Mouse (Mus musculus) retina, embryonic 14.5 days (tissue): ENCODE data around the gene Gm29133.

ENCODE experiments used
- DNase-seq: peaks from one replicate; pipeline ENCODE4 v3.0.0-alpha.2; 2015; ENCODE audit warnings: low spot score

Gene Gm29133

DNA sequence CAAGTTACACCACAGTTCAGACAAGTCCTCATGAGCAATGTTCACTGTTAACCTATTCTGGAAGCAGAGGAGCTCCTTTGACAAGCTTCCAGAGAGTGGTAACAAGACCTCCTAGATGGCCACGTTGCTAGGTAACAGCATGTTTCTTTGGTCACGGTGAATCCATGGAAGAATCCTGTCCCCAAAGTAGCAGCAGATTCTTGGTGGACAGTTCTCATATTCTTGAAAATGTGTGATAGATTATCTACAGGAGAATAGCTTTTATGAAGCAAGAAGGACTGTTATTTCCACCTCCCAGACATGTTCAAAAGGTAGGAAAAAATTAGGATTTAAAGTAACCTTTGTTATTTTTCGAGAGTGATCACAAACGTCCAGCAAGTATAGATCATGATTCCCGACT lies at the start of gene Gm29133:
Gene Gm29133 (plus strand): TSS at position 301 of the 400 bp plus-strand sequence.
- no peak for DNase-seq

DNA sequence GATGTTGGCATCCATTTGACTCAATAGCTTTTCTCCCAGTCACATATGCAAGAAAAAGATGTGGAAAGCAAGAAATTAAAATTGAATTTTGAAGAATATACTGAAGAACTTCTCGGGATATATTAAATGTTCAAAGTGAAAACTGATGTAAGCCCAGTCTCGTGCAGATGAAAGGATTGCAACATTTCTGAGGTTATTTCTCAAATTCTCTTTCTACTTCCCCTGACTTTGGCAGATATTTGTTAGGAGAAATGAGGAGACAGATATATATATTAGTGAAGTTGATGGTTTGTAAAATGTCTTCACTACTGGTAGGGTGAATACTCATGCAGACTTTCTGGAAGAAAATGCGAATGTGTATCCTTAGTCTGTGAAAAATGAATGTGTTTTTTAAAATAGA lies 48.9 kb upstream of the Gm29133 start:
- DNase-seq = no peak

- DNase-seq = no peak
These were observed 46.7 kb upstream of the Gm29133 start for GRCm38 (mm10) chr3:75701336-75701735.

DNA sequence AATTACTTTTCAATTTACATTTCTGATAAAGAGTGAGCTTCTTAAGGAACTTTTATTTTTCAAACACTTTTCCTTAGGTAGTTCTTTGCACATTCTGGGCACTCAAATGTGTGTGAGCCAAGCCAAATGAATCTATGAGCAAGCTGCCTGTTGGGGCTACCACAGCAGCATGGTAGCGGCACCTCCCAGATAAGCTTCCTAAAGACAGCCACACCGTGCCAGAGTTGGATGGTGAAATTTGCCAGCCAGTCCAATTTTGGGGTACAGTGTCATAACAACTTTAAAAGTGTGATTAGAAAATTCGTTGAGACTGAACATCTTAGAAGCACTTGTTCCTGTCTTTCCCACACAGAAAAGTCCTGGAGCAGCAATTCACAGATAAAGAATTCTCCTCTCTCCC lies 41.5 kb upstream of the Gm29133 start:
- no peak for DNase-seq

DNA sequence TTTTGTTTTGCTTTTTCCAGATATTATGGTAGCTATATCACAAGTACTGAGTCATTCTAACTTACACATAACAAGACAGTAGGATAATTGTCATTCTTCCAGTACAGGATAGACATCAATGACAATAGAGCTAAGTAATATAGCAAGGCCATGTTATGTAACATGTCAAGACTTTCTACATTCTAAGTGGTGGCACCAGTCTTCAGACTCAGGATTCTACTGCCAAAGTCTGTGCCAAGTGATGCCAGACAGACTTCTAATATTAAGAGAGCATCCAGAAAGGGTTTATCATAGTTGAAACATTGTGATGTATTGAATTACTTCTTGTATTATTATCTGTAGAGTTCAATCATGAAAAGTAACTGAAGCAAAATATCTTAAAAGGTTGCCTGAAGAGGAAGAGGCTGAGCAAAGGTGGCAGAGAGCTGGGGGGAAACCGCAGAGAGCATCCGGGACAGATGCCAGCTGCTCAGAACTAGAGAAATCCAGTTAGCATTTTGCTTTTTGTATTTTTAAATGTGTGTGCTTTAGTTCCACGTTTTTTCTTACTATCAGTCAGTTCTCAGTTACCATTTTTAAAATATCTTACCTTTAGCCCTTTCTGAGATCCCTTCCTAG lies 34.2 kb upstream of the Gm29133 start:
- no peak for DNase-seq

GRCm38 (mm10) chr3:75720663-75721062 lies 27.3 kb upstream of the Gm29133 start:
- DNase-seq = peak; percentile 66

DNA sequence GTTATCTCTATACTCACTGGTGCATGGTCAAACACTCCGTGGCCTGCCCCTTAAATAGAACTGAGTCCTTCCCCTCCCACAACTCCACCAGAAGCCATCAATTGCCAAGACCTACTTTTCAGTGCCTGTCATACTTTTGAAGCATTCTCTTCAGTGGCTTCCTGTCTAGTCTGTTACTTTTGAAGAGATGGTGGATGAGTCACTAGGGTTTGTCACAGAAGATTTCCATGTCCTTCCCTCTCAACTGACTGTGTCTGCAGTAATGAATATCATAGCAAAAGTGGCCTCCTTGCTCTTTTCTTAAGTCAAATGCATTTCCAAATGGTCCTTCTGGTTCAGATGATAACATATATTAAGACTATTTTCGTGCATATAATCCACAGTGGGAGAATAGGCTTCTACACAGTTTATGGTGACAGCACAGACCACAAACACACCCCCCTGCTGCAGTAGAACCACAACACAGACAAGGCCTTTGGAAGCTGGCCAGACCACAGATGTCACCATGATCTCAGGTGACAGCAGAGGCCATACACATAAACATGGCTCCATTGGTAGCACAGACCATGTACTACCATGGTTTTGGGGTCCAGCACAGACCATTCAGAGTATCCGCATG lies 16.9 kb upstream of the Gm29133 start:
- DNase-seq = no peak

GRCm38 (mm10) chr3:75743664-75744437 lies 4.1 kb upstream of the Gm29133 start:
- DNase-seq = no peak

- no peak for DNase-seq
These were observed 2.7 kb upstream of the Gm29133 start for GRCm38 (mm10) chr3:75745343-75745742.

- no peak for DNase-seq
These were observed 15.4 kb downstream of the Gm29133 start for GRCm38 (mm10) chr3:75763351-75763750.

- no peak for DNase-seq
These were observed 26.3 kb downstream of the Gm29133 start for GRCm38 (mm10) chr3:75774253-75774652.

GRCm38 (mm10) chr3:75808001-75808400 lies 60.0 kb downstream of the Gm29133 start:
- no peak for DNase-seq

- no peak for DNase-seq
These were observed 75.9 kb downstream of the Gm29133 start for GRCm38 (mm10) chr3:75823934-75824333.

GRCm38 (mm10) chr3:75824458-75824857 lies 76.5 kb downstream of the Gm29133 start:
- DNase-seq = no peak

DNA sequence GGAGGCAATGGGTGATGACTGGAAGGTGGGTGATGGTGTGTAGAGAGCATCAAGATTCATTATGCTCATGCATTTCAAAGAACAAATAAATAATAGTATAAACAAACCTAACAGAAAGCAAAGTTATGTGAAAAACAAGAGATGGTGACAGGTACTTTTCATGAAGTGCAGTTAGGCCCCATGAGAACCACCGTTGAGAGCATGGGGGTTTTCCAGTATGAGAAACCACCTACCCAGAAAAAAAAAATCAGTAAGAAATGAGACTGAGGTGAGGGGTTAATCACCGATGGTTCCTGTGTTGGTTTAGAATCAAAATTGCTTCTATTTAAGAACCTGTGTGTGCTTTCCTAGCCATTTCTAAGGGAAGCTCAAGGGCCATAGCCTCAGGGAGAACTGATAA lies 86.8 kb downstream of the Gm29133 start:
- DNase-seq = no peak

DNA sequence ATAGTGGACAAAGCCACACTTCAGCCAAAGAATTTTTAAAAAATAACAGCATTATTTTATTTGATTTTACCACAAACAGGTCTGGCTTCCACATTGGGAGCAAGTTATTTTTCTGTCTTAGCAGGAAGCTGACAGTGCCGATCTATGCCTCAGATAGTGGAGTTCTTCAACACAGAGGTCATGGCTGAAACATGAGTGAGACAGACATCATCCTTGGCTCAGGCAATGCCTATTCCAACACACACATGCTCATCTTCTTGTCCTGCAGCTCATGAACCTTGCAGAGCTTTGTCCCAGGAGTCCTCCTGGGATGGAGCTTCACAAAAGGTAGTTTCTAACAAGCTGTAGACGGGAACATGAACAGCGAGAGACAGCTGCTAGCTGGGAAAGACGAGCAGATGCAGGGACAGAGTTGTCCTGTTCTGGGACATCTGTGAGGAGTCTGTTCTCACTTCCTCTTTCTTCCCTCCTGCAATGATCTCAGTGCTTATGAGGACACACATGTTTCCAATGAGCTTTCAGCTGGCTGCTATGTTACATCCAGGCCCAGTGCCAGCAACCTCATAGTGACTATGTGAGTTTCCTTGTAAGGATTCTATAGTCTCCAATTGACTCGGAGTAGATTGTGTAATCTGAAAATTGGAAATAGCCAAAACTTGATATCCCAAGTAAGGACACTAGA lies 87.4 kb downstream of the Gm29133 start:
- no peak for DNase-seq
